Mouse (Mus musculus) adrenal gland, postnatal 25 days (tissue): ENCODE measurements around the gene Tent5b. TPM values are rescaled to one million over a fixed set of nuclear protein-coding genes. Genes with fewer than 3 reads are reported as not detected.
A peak's percentile ranks its signal among the peaks of the same experiment; 100 is the strongest.
"Not testable (repeated sequence)": the region's sequence is repeated elsewhere in the genome, so short reads cannot be mapped to it uniquely, and the experiment has no call there.

Source experiments
- DNase-seq: peaks from one replicate; pipeline ENCODE4 v3.0.0; 2021; ENCODE audit warnings: mixed read lengths
- total RNA-seq: library from RNA; stranded (reverse); gene quantifications from 2 replicates; pipeline ENCODE4 v1.2.3, GENCODE M21; 2021

Tent5b gene
- total RNA-seq, 1 experiment from 2014 or later, result 0.76 TPM

GRCm38 (mm10) chr4:133501514-133501913, 21.6 kb downstream of the Tent5b start:
- DNase-seq, result no peak

DNA sequence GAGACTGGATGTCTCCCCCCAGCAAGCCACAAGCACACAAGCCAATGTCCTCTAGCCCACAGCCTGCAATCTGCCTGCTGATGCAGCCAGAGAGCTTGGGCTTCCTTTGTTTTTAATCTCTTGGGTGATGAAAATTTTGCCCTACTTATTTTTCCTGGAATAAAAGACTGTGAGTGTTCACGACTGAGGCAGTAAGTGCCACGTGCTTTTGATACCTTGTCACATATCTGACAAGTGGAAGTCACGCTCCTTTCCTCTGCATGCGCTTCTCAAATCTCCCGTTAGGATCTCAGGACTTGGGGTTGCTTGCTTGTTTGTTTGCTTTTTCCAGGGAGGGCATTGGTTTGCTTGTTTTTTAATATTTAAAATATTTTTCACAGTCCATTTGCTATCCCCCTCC, 24.4 kb downstream of the Tent5b start:
- no peak for DNase-seq

DNA sequence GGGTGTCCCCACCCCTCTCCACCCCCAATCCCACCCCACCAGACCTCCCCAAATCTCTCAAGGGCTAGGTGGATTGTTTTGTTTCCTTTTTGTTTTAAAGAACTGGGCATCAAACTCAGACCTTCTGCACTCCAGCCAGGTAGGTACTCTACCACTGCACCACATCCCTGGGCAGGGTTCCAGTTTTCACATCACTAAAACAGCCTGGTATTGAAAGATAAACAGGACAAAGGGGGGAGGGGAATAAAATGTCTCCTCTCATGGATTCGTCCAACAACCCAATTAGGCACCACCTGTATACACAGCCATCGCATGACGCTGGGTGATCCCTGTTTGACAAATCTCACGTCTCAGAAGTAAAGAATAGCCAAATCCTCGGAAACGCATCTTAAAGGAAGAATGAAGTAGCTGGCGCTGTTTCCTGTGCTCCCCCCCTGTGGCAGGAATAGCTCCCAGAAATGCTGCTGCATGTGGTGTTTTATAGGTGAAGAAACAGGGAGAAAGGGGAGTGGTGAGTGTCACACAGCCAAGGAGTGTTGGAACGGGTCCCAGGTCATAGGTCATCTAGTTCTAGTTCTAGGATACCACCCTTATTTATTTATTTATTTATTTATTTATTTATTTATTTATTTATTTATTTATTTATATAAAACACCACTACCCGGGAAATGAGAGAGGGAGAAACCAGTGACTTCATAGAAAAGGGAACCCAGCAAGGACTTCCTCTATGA, 25.0 kb downstream of the Tent5b start:
- no peak for DNase-seq

DNA sequence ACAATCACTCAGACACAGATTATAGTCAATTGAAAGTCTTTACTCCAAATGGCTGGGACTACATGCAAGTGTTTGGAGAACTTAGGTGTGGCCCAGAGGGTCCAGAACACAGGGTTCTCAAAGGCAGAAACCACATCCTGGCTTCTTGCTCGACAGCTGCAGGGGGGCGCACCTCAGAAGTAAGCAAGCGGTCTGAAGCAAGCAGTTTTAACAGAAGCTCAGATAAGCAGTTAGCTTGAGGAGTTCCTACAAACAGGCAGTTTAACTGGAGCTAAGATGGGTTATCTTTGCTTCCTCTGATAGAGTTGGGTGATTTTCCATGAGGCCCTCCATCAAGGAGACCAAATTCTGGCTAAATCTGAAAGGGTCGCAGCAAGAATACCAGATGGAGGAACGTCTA, 26.6 kb downstream of the Tent5b start:
- no peak for DNase-seq

- no peak for DNase-seq
These were observed 29.1 kb downstream of the Tent5b start for GRCm38 (mm10) chr4:133508990-133509389.

GRCm38 (mm10) chr4:133511050-133511449, 31.1 kb downstream of the Tent5b start:
- no peak for DNase-seq

DNA sequence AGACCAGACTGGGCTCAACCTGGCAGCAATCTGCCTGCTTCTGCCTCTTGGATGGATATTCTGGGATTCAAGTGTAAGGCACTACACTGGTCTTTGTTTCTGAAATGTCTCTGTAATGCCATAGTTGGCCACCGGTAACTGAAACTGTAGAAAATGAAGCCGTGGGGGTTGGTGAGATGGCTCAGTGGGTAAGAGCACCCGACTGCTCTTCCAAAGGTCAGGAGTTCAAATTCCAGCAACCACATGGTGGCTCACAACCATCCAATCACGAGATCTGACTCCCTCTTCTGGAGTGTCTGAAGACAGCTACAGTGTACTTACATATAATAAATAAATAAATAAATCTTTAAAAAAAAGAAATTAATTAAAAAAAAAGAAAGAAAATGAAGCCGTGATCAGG, 32.6 kb downstream of the Tent5b start:
- DNase-seq, result not testable (repeated sequence)

DNA sequence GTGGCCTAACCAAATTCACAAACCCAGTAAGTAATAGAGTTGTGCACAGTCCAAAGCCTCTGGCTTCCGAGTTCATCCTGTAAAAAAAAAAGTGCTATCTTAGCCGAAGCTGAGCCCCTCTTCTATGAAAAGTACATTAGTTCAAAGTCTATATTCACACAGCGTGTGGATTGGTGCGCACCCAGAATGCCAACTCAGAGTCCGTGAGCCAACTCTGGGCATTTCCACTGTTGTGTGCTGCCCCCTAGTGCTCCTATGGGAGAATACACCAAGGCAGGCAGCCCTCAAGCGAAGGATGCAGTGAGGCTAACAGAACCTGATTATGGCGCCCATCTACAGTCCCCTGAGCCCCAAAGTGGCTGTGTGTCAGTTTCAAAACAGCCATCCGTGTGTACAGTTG, 33.0 kb downstream of the Tent5b start:
- peak; percentile 72 for DNase-seq

DNA sequence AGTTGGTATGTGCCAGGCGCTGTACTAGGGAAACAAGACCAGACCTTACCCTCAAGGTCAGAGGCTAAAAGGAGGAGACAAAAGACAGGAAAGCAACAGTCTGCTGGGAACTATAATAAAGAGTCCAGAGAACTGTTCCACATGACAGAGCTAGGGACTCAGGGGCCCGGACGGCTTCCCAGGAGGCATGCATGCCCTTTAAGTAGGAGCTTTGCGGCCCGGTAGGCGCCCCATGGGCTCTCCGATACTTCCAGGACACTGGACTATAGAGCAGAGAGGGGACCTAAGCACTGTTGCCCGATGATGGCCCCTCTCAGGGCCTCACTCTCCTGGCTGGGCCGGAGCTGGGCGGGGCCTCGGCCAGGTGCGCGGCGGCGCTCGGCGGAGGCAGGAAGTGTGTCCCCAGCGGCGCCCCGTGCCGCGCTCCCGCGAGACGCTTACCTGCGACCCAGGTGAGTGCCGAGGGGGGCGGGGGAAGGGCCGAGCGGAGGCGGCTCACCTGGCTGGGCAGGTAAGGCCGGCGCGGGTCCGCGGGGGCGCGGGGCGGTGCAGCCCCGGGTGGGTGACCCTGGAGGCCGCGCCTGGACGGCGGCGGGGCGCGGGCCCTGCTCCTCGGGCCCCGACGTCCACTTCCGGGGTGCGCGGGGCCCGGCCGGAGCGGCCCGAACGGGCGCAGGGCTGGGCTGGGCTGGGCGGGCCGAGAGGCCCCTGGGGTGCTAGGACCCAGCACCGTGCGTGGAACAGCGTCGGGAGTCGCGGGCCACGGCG, 38.9 kb downstream of the Tent5b start, which contains the start of gene Kdf1:
TSS of gene Kdf1 (plus strand) at position 363 of the 768 bp plus-strand sequence.
- no peak for DNase-seq

- DNase-seq, result peak; percentile 39
These were observed 39.4 kb downstream of the Tent5b start for GRCm38 (mm10) chr4:133519369-133519665.

DNA sequence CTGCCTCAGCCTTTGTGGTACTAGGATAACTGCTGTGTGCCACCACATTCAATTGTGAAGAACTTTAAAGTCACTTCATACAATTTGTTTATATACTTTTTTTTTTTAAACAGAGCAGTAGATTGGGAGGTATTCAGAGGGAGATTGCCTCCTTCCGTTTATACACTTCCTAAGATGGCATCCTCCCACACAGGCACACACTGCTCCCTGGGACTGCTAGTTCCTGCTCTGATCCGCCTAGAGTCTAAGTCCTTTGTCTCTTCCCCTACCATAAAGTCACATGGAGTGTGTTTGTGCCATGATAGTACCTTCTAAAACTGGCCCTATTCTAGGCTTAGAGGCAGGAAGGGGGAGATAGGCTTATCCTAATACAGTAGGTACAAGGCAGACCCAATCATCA, 41.6 kb downstream of the Tent5b start:
- DNase-seq, result no peak

DNA sequence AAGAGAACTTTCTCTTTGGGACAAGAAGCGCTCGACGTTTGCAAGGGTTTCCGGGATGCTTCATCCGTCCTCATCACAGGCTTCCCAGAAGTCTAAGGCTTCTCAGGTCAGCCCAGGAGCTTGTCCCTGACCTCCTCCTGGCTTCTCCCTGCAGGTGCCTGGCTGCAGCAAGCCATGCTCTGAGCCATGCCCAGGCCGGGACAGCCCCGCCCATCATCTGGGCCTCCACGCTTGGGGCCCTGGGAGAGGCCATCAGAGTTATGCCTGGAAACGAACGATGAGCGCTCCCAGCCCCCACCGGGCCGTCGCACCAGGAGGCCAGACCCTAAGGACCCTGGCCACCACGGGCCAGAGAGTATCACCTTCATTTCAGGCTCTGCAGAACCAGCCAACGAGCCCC, 47.9 kb downstream of the Tent5b start:
- no peak for DNase-seq

DNA sequence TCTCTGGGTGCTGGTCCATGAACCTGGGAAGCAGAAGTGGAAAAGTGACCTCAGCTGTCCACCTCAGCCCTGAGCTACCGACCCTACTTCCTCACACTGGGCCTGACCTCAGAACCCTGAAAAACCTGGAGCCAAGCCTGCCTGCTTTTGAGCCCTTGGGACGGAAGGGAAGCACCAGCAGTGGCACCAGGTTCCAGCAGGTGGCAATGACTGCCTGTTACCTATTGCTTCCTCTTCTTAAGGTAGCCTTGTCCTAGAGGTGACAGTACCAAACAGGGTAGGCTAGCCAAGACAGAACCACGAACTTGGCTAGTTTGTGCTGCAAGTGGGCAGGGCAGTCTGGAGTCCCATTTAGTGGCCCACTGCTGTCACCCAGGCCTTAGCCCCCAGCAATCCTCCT, 52.8 kb downstream of the Tent5b start:
- DNase-seq, result no peak

DNA sequence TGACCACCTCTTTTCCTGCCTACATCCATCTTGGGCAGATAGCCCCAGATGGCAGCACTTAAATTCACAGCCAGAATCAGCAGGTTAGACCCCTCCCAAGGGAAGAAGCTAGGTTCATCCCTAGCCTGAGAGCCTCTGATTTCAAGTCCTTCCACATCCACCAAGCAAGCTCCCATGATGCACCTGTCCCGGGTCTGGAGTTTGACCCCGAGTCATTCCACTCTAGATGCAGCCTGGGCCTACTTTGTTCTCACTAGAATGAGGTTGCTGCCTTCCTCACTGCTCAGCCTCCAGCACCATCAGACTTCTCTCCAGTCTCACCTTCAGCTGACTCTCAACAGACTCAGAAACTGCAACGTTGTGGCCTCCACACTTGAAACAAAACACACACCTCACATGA, 56.1 kb downstream of the Tent5b start:
- no peak for DNase-seq

- DNase-seq, result peak; percentile 49
These were observed 56.7 kb downstream of the Tent5b start for GRCm38 (mm10) chr4:133536652-133537051.

Other genes with a start within 250 kb of the Tent5b start
- 15.7 and 20.1 TPM in 2 replicates for gene Map3k6, start 239.3 kb upstream of the Tent5b start, total RNA-seq
- gene Sytl1, start 217.0 kb upstream of the Tent5b start, total RNA-seq, result 1.9 and 2.0 TPM in 2 replicates
- 60.2 and 73.3 TPM in 2 replicates for gene Tmem222, start 202.3 kb upstream of the Tent5b start, total RNA-seq
- gene Wdtc1, start 126.7 kb upstream of the Tent5b start, total RNA-seq, result 46.7 and 60.7 TPM in 2 replicates
- gene Slc9a1, start 110.4 kb upstream of the Tent5b start, total RNA-seq, result 70.4 and 70.7 TPM in 2 replicates
- gene Trnp1, start 18.4 kb downstream of the Tent5b start, total RNA-seq, result 4.6 and 4.9 TPM in 2 replicates
- gene Kdf1, start 38.8 kb downstream of the Tent5b start, total RNA-seq, result 2.8 and 5.1 TPM in 2 replicates
- gene Nudc, start 65.9 kb downstream of the Tent5b start, total RNA-seq, result 171 and 211 TPM in 2 replicates
- 55.6 and 58.0 TPM in 2 replicates for gene Nr0b2, start 73.2 kb downstream of the Tent5b start, total RNA-seq
- gene Gpatch3, start 94.6 kb downstream of the Tent5b start, total RNA-seq, result 5.9 and 8.3 TPM in 2 replicates
- gene Gpn2, start 104.2 kb downstream of the Tent5b start, total RNA-seq, result 15.8 and 16.1 TPM in 2 replicates
- gene Sfn, start 122.0 kb downstream of the Tent5b start, total RNA-seq, result 1.3 and 1.7 TPM in 2 replicates
- 20.9 and 23.0 TPM in 2 replicates for gene Zdhhc18, start 170.0 kb downstream of the Tent5b start, total RNA-seq
- gene Pigv, start 192.5 kb downstream of the Tent5b start, total RNA-seq, result 17.1 and 24.6 TPM in 2 replicates